In genomic region chr16:76101773-76102172, GRCm38 (mm10) we compare ENCODE assay signal across 26 mouse cellular contexts.
"Had no signal": no experiment of that assay in that cellular context is flagged by ENCODE, and none has a peak within 500 bp of the region (broad histone marks: within the 10 kb centered on the region; RNA-seq: fewer than 3 reads in every experiment).

No protein-coding gene starts in this region.

- H3K27me3 ChIP-seq: embryonic facial prominence, embryonic 12.5 days; embryonic facial prominence, embryonic 13.5 days; embryonic facial prominence, embryonic 15.5 days; forebrain, embryonic 12.5 days; forebrain, embryonic 13.5 days; forebrain, embryonic 15.5 days had no signal

- H3K9ac ChIP-seq: embryonic facial prominence, embryonic 12.5 days; embryonic facial prominence, embryonic 13.5 days; embryonic facial prominence, embryonic 15.5 days; forebrain, embryonic 12.5 days; forebrain, embryonic 13.5 days; forebrain, embryonic 15.5 days; forebrain, postnatal 0 days had no signal

- ATAC-seq: forebrain, embryonic 13.5 days; forebrain, embryonic 15.5 days; forebrain, embryonic 16.5 days; forebrain, postnatal 0 days had no signal

- H3K9me3 ChIP-seq: embryonic facial prominence, embryonic 10.5 days; embryonic facial prominence, embryonic 12.5 days; embryonic facial prominence, embryonic 13.5 days; embryonic facial prominence, embryonic 15.5 days; forebrain, embryonic 10.5 days; forebrain, embryonic 12.5 days; forebrain, embryonic 13.5 days; forebrain, embryonic 15.5 days had no signal

- H3K4me2 ChIP-seq: embryonic facial prominence, embryonic 12.5 days; embryonic facial prominence, embryonic 13.5 days; embryonic facial prominence, embryonic 15.5 days; forebrain, embryonic 12.5 days; forebrain, embryonic 13.5 days; forebrain, embryonic 15.5 days had no signal

- H3K4me3 ChIP-seq: embryonic facial prominence, embryonic 10.5 days; embryonic facial prominence, embryonic 12.5 days; embryonic facial prominence, embryonic 13.5 days; embryonic facial prominence, embryonic 15.5 days; erythroblast, embryonic 14.5 days; forebrain, embryonic 10.5 days; forebrain, embryonic 12.5 days; forebrain, embryonic 13.5 days; forebrain, embryonic 15.5 days; gastrocnemius, adult 2 months; heart, adult 2 months had no signal

- DNase-seq: cerebellum, adult 9-10 months; cerebellum, adult 9-11 months; cerebellum, postnatal 10 days; cerebellum, postnatal 14 days; cerebellum, postnatal 25 days; cerebellum, postnatal 36 days; embryo, embryonic 11 days; forebrain, postnatal 0 days; gastrocnemius, adult 2 months; gastrocnemius, postnatal 10 days; gastrocnemius, postnatal 14 days; gastrocnemius, postnatal 25 days; gastrocnemius, postnatal 36 days; heart, adult 11 months; heart, adult 18-20 months; heart, adult 2 months had no signal

- H3K27ac ChIP-seq: embryonic facial prominence, embryonic 10.5 days; embryonic facial prominence, embryonic 12.5 days; embryonic facial prominence, embryonic 13.5 days; embryonic facial prominence, embryonic 15.5 days; forebrain, embryonic 10.5 days; forebrain, embryonic 12.5 days; forebrain, embryonic 13.5 days; forebrain, embryonic 15.5 days; gastrocnemius, adult 2 months; heart, adult 2 months had no signal

- H3K4me1 ChIP-seq: embryonic facial prominence, embryonic 10.5 days; embryonic facial prominence, embryonic 12.5 days; embryonic facial prominence, embryonic 13.5 days; embryonic facial prominence, embryonic 15.5 days; forebrain, embryonic 10.5 days; forebrain, embryonic 12.5 days; forebrain, embryonic 13.5 days; forebrain, embryonic 15.5 days had no signal

- H3K36me3 ChIP-seq: embryonic facial prominence, embryonic 10.5 days; embryonic facial prominence, embryonic 12.5 days; embryonic facial prominence, embryonic 13.5 days; embryonic facial prominence, embryonic 15.5 days; forebrain, embryonic 10.5 days; forebrain, embryonic 12.5 days; forebrain, embryonic 15.5 days had no signal
